ENCODE assay signal across 8 mouse cellular contexts in the genomic region with DNA sequence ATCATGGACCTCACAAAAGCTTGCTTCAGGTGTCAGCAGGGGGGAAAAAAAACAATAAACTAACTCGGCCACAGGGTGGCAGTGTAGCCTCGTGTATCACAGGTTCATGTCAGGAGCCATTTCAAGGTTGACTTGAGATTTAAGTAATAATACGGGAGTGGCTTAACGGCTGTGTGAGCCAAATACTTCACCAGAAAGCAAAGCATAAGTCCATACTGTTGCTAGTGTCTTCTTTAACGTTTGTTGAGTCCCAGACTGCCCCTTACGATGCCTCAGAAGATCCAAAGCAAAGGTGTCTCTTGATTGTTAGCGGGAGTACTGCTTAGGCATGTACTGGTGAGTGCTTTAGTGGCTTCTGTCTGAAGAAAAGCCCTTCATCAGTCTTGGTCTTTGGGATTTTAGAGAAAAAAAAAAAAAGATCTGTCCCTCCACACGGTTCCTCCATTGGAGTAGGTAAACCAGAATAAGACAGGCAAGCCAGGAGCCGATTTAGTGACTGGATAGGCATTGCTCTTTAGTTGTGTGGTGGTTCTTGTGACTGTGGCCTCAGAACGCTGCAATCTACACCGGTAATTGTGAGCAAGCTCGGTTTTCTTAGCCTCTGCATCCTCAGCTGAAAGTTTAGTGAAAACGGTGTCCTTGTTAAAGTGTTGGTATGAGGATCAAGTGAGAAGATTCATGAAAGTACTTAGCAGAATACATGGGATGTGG. TPM values are rescaled to one million over a fixed set of nuclear protein-coding genes. Genes with fewer than 3 reads are reported as not detected.
DNase-seq lines count a peak whose midpoint lies in the region; ATAC-seq and TF ChIP-seq lines count a peak whose summit lies in the region.

No protein-coding gene starts in this region.

- peak overlapping the region; percentile 59 for H3ac ChIP-seq in C2C12 (ENCODE audit: control insufficient read depth, insufficient read length, low read depth)
- no peak overlapping the region for H3ac ChIP-seq in myocyte (ENCODE audit: control insufficient read depth, insufficient read length)

- H3K79me3 ChIP-seq in C2C12 (ENCODE audit: low read depth), result no peaks in the 10 kb centered on the region

- H3K36me3 ChIP-seq in C2C12 (ENCODE audit: control insufficient read depth, insufficient read depth), result no peaks in the 10 kb centered on the region
- H3K36me3 ChIP-seq in heart, embryonic 12.5 days, result no peaks in the 10 kb centered on the region
- H3K36me3 ChIP-seq in kidney, embryonic 16.5 days (ENCODE audit: insufficient read depth, low read length), result no peaks in the 10 kb centered on the region
- no peaks in the 10 kb centered on the region for H3K36me3 ChIP-seq in liver, adult 2 months (ENCODE audit: control insufficient read depth, insufficient read depth, low read length)
- no peaks in the 10 kb centered on the region for H3K36me3 ChIP-seq in myocyte (ENCODE audit: control insufficient read depth, insufficient read depth)
- no peaks in the 10 kb centered on the region for H3K36me3 ChIP-seq in stomach, embryonic 15.5 days

- no peaks in the 10 kb centered on the region for H3K4me1 ChIP-seq in heart, embryonic 12.5 days (replicated peaks)
- no peaks in the 10 kb centered on the region for H3K4me1 ChIP-seq in kidney, embryonic 16.5 days (ENCODE audit: insufficient read depth, low read length)
- peaks cover 4% of the 10 kb centered on the region; the same call in 1 of the 2 replicates for H3K4me1 ChIP-seq in liver, adult 2 months (ENCODE audit: control insufficient read depth, insufficient read depth, low read length)
- no peaks in the 10 kb centered on the region for H3K4me1 ChIP-seq in stomach, embryonic 15.5 days

- H3K4me2 ChIP-seq in heart, embryonic 12.5 days, result peak overlapping the region; percentile 63
- H3K4me2 ChIP-seq in kidney, embryonic 16.5 days (replicated peaks; ENCODE audit: low read depth, low read length), result peak overlapping the region; percentile 57
- H3K4me2 ChIP-seq in myocyte (ENCODE audit: low read depth), result peak overlapping the region; percentile 99
- H3K4me2 ChIP-seq in stomach, embryonic 15.5 days, result peak overlapping the region; percentile 43

- no peak for TF ChIP-seq POLR2A in liver, adult 2 months (IDR thresholded peaks at IDR 0.05; ENCODE audit: extremely low read depth, insufficient read depth, low read length)
- TF ChIP-seq POLR2A in myocyte (IDR thresholded peaks at IDR 0.05; ENCODE audit: insufficient read length, low read depth), result no peak

- ATAC-seq in heart, embryonic 12.5 days (ENCODE audit: insufficient number of reproducible peaks, low FRiP score), result peak; percentile 61
- no peak for ATAC-seq in kidney, embryonic 16.5 days (ENCODE audit: low FRiP score, low TSS enrichment)
- ATAC-seq in stomach, embryonic 15.5 days (ENCODE audit: insufficient read depth, low FRiP score, low read depth), result peak; percentile 58; the same call in 1 of the 2 replicates

- H3K9ac ChIP-seq in heart, embryonic 12.5 days, result peak overlapping the region; percentile 48; the same call in 1 of the 2 replicates
- peak overlapping the region; percentile 46; the same call in 1 of the 2 replicates for H3K9ac ChIP-seq in kidney, embryonic 16.5 days (replicated peaks; ENCODE audit: low read length)
- peak overlapping the region; percentile 79 for H3K9ac ChIP-seq in liver, adult 2 months (ENCODE audit: low read depth, low read length)
- no peak overlapping the region for H3K9ac ChIP-seq in stomach, embryonic 15.5 days

- TF ChIP-seq CTCF in C2C12 (IDR thresholded peaks at IDR 0.05; ENCODE audit: control insufficient read depth, insufficient read depth, insufficient read length), result peak; percentile 9
- TF ChIP-seq CTCF in liver, adult 2 months (IDR thresholded peaks at IDR 0.05; ENCODE audit: low read depth, low read length), result peak; percentile 41; the same call in 1 of the 2 replicates

- peak; percentile 76 for DNase-seq in brain, embryonic 18.5 days (ENCODE audit: low read depth, low spot score)
- peak; percentile 4 for DNase-seq in fat pad, adult 2 months (ENCODE audit: extremely low read depth, low read depth, low spot score)
- DNase-seq in liver, adult 2 months (ENCODE audit: extremely low read depth, low read depth, low spot score), result peak; percentile 72

- no peak overlapping the region for H3K27ac ChIP-seq in heart, embryonic 12.5 days (ENCODE audit: poor library complexity, severe bottlenecking)
- no peak overlapping the region for H3K27ac ChIP-seq in kidney, embryonic 16.5 days (ENCODE audit: low read length)
- H3K27ac ChIP-seq in liver, adult 2 months (replicated peaks; ENCODE audit: insufficient read depth, low read depth, low read length), result no peak overlapping the region
- H3K27ac ChIP-seq in stomach, embryonic 15.5 days, result no peak overlapping the region

- H3K4me3 ChIP-seq in C2C12 (ENCODE audit: insufficient read depth, poor library complexity, severe bottlenecking) (no peak overlapping the region), myocyte (peak overlapping the region; percentile 7)
- H3K4me3 ChIP-seq in heart, embryonic 12.5 days, result peak overlapping the region; percentile 27; the same call in 1 of the 2 replicates
- H3K4me3 ChIP-seq in kidney, embryonic 16.5 days (ENCODE audit: low read length), result peak overlapping the region; percentile 35
- 0 out of 2 replicates have a peak overlapping the region, but pooled peaks have one; percentile 16 for H3K4me3 ChIP-seq in liver, adult 2 months (ENCODE audit: insufficient read depth, low read depth, low read length)
- H3K4me3 ChIP-seq in stomach, embryonic 15.5 days (replicated peaks), result 0 out of 2 replicates have a peak overlapping the region, but pooled peaks have one; percentile 4

- H3K79me2 ChIP-seq in C2C12 (ENCODE audit: control insufficient read depth, insufficient read depth) (no peaks in the 10 kb centered on the region), myocyte (ENCODE audit: control insufficient read depth, insufficient read depth) (no peaks in the 10 kb centered on the region)
- no peaks in the 10 kb centered on the region for H3K79me2 ChIP-seq in liver, adult 2 months (ENCODE audit: control insufficient read depth, insufficient read depth, low read length)

- H3K27me3 ChIP-seq in C2C12 (ENCODE audit: control insufficient read depth, insufficient read depth, insufficient read length) (no peaks in the 10 kb centered on the region), myocyte (ENCODE audit: control insufficient read depth, insufficient read depth, insufficient read length) (no peaks in the 10 kb centered on the region)
- H3K27me3 ChIP-seq in heart, embryonic 12.5 days (replicated peaks), result no peaks in the 10 kb centered on the region; the same call in 1 of the 2 replicates
- no peaks in the 10 kb centered on the region for H3K27me3 ChIP-seq in kidney, embryonic 16.5 days (ENCODE audit: insufficient read depth, low read length)
- H3K27me3 ChIP-seq in liver, adult 2 months (ENCODE audit: control insufficient read depth, insufficient read depth, low read length), result no peaks in the 10 kb centered on the region
- H3K27me3 ChIP-seq in stomach, embryonic 15.5 days (replicated peaks), result no peaks in the 10 kb centered on the region

- H3K9me3 ChIP-seq in heart, embryonic 12.5 days (replicated peaks), result no peaks in the 10 kb centered on the region
- no peaks in the 10 kb centered on the region for H3K9me3 ChIP-seq in kidney, embryonic 16.5 days (ENCODE audit: low read length)
- no peaks in the 10 kb centered on the region for H3K9me3 ChIP-seq in stomach, embryonic 15.5 days

- 35% methylated on average over 13 of the region's 13 CpGs for WGBS in heart, embryonic 12.5 days
- 29% methylated on average over 13 of the region's 13 CpGs for WGBS in kidney, embryonic 16.5 days
- 33% methylated on average over 13 of the region's 13 CpGs for WGBS in liver, adult 2 months
- 34% methylated on average over 13 of the region's 13 CpGs for whole genome bisulfite sequencing in stomach, embryonic 15.5 days

TF ChIP-seq in C2C12, 6 proteins besides CTCF, POLR2A, EP300 and RAD21:
- TF ChIP-seq MYOG (IDR thresholded peaks at IDR 0.05; ENCODE audit: control insufficient read depth, extremely low read depth, insufficient read length) (no peak), USF1 (IDR thresholded peaks at IDR 0.05; ENCODE audit: low read depth) (no peak), FOSL1 (IDR thresholded peaks at IDR 0.05; ENCODE audit: insufficient read depth, low read length, poor library complexity, severe bottlenecking) (no peak), MYOD1 (IDR thresholded peaks at IDR 0.05; ENCODE audit: control insufficient read depth, insufficient read length, low read depth) (no peak), MAX (IDR thresholded peaks at IDR 0.05) (no peak), CEBPB (IDR thresholded peaks at IDR 0.05; ENCODE audit: low read depth) (no peak)

TF ChIP-seq in myocyte, 11 proteins besides CTCF, POLR2A, EP300 and RAD21:
- TF ChIP-seq CEBPB (IDR thresholded peaks at IDR 0.05; ENCODE audit: insufficient read depth, poor library complexity, severe bottlenecking) (no peak), USF1 (IDR thresholded peaks at IDR 0.05; ENCODE audit: low read depth) (no peak), SRF (IDR thresholded peaks at IDR 0.05; ENCODE audit: control insufficient read depth, insufficient read length, low read depth) (no peak), TCF12 (IDR thresholded peaks at IDR 0.05; ENCODE audit: insufficient read depth, poor library complexity, severe bottlenecking) (no peak), MAX (IDR thresholded peaks at IDR 0.05; ENCODE audit: low read depth) (no peak), MYOG (IDR thresholded peaks at IDR 0.05; ENCODE audit: control insufficient read depth in 1 of 3, insufficient read depth in 1 of 3, insufficient read length in 2 of 3, low read depth in 2 of 3) (no peak)

RNA-seq across cellular contexts. Expression of a gene that starts 30.2 kb away (rescaled TPM):
- 0.01 TPM for polyA plus RNA-seq in C2C12 (2012; fragmentation: generic; extraction: Trizol)
- polyA plus RNA-seq in heart, embryonic 12.5 days (2016; fragmentation: Nextera tagmentation; extraction: Ambion mirVana), result 0.55 TPM in 1 of 2 replicates, not detected in the other
- polyA plus RNA-seq in kidney, embryonic 16.5 days (2015; fragmentation: Nextera tagmentation; extraction: Ambion mirVana), result 0.40 and 0.78 TPM in 2 replicates
- 0.27 and 0.65 TPM in 2 replicates for total RNA-seq in liver, adult 2 months (2014; rRNA removed)
- 0.07 and 0.27 TPM in 2 replicates for polyA plus RNA-seq in liver, adult 2 months (2012; rRNA removed)
- 0.01 TPM for polyA plus RNA-seq in myocyte (2012; fragmentation: generic; extraction: Trizol)
- polyA plus RNA-seq in stomach, embryonic 15.5 days (2015; fragmentation: Nextera tagmentation; extraction: Ambion mirVana), result 0.21 and 0.26 TPM in 2 replicates

Comparison
In these comparisons a context has a peak if more than half of its experiments do, and no peak if none do; other contexts are left out.
1. DNase-seq: peak in every context shown above with its lines; median percentile 76 in brain, embryonic 18.5 days; 72 in liver, adult 2 months; 4 in fat pad, adult 2 months.
2. H3K4me2 ChIP-seq: peak in every context shown above with its lines; median percentile 99 in myocyte; 63 in heart, embryonic 12.5 days; 57 in kidney, embryonic 16.5 days; 43 in stomach, embryonic 15.5 days.